Mouse (Mus musculus): ENCODE results near the gene Tmem204.
A peak's percentile ranks its signal among the peaks of the same experiment; 100 is the strongest.

The Tmem204 gene

DNA sequence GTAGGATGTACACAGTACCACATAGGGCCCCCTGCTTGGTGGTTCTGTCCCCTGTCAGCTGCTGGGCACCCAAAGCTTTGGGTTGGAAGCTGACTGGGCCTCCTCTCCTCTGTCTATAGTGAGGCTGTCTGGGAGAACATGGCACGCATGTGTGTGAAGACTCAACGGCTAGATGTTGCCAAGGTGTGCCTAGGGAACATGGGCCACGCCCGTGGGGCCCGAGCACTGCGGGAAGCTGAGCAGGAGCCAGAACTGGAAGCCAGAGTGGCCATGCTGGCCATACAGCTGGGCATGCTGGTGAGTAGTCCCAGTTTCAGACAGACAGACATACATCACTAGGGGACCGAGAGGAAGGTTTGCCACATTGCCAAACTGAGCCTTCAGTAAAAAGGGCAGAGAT lies 3.3 kb upstream of the Tmem204 start:
- DNase-seq (ENCODE audit: low read depth, low spot score): no peak

DNA sequence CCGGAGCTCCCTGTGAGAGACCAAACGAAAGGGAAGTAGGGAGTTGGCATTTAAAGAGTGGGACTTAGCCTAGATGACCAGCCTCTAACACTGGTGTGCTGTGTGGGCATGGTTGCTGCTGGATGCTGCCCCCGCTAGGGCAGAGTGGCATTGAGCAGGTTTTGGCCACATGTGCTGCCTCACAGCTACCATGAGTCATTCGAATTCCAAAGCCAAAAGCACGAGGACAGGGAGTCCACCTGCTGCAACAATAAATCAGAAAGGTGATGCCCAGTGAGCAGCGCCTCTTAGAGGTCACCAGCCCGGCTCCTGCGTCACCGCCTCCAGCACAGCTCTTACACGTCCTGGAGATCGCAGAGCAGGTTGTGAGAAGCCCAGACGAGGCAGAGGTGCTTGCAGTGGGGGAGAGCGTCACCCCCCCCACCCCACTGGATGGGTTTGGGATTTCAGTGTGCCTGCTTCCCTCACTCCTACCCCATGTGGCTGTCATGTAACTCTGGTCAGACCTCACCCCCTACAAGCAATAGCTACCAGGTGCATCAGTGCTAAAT lies 1.5 kb upstream of the Tmem204 start:
- DNase-seq (ENCODE audit: low read depth, low spot score): no peak

- no peak for DNase-seq (ENCODE audit: low read depth, low spot score)
Observed at GRCm38 (mm10) chr17:25082887-25083286, 504 bp downstream of the Tmem204 start.

- DNase-seq (ENCODE audit: low read depth, low spot score): peak; percentile 55
Observed at GRCm38 (mm10) chr17:25082081-25082847, 1.1 kb downstream of the Tmem204 start.

GRCm38 (mm10) chr17:25080960-25081381 lies 2.4 kb downstream of the Tmem204 start:
- no peak for DNase-seq (ENCODE audit: low read depth, low spot score)

GRCm38 (mm10) chr17:25080210-25080609 lies 3.2 kb downstream of the Tmem204 start:
- DNase-seq (ENCODE audit: low read depth, low spot score): no peak

GRCm38 (mm10) chr17:25077771-25078372 lies 5.5 kb downstream of the Tmem204 start:
- DNase-seq (ENCODE audit: low read depth, low spot score): no peak

- DNase-seq (ENCODE audit: low read depth, low spot score): no peak
Observed at GRCm38 (mm10) chr17:25076906-25077305, 6.5 kb downstream of the Tmem204 start.

DNA sequence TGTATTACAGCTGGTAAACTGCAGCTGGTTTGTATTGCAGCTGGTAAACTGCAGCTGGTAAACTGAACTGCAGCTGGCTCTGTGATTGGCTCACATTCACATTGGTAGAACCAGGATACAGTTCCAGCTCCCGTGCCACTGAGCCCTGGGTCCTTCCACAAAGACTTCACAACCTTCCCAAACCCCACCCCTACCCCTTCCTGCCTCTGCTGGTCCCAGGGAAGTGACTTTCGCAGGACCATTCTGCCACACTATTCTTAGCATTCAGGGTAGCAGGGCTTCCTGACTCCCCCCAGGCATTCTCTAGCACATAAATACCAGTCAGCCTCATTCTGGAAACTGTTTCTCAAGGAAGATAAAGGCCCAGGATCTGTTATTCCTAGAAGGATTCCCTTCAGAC lies 14.7 kb downstream of the Tmem204 start:
- DNase-seq (ENCODE audit: low read depth, low spot score): no peak

GRCm38 (mm10) chr17:25067442-25067851 lies 15.9 kb downstream of the Tmem204 start:
- no peak for DNase-seq (ENCODE audit: low read depth, low spot score)

DNA sequence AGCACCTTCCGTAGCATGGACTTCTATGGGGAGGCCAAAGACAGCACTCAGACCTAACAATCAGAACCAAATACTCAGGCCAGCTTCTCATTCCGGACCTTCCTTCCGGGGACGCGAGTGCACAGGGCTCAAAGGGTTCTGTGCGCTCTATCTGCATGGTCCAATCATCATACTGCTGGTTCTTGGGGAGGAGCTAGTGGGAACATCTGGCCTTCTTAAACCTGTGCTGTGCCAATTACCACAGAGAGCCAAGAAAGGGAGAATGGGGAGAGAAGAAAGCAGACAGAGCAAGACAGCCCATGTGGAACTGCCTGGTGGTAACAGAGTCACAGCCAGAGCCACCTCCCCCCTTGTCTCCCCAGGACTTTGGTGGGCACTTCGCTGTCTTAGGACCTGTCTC lies 16.8 kb downstream of the Tmem204 start:
- DNase-seq (ENCODE audit: low read depth, low spot score): no peak

DNA sequence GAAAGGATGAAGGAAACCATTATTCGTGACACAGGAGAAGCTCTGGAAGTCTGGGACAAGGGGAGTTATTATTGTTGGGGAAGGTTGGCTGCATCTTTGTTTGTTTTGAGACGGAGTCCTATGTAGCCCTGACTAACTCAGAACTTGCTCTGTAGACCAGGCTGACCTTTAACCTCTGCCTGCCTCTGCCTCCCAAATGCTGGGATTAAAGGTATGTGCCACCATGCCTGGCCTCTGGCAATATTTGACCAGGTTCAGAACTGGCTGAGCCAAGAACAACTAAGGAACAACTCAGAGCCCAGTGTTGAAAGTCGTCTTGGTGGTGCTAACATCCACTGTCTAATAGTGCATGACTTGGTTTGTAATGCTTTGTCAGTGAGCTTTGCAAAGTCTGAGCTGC lies 18.2 kb downstream of the Tmem204 start:
- DNase-seq (ENCODE audit: low read depth, low spot score): no peak

- DNase-seq (ENCODE audit: low read depth, low spot score): no peak
Observed at GRCm38 (mm10) chr17:25064351-25064750, 19.0 kb downstream of the Tmem204 start.

GRCm38 (mm10) chr17:25063872-25064271 lies 19.5 kb downstream of the Tmem204 start:
- no peak for DNase-seq (ENCODE audit: low read depth, low spot score)

DNA sequence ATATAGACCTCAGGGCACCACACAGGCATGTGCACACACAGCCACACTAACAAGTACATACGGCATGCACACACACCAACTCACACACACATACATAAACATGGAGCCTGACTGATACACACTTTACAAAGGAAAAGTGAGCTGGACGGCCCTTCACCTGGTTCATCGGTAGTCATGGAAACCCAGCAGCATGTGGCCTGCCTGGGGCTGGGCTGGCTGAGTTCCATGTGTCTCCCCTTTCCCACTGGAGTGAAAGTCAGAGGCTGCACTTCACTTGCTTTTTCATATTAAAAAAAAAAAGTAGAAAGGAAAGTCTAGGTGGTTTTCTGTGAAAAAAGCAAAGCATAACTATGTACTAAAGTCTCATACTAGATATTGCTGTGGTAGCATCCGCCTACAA lies 20.1 kb downstream of the Tmem204 start:
- no peak for DNase-seq (ENCODE audit: low read depth, low spot score)

DNA sequence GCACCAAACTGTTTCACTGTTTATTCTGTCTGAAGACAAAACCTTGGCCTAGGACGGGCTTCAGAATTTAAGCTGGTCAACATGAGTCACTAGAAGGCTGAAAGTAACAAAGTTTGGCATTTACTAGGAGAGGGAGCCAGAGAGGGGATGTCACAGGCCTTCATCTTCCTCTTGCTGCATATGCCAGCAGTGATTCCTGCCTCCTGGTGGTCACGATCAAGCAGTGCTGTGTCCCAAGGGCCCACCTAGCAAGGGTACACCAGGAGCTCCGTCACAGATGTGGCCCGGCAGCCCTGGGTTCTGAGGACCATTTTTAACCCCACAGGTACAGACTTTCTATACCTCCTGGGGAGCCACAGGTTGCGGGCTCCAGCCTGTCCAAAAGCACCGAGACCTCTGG lies 26.4 kb downstream of the Tmem204 start:
- DNase-seq (ENCODE audit: low read depth, low spot score): no peak

DNA sequence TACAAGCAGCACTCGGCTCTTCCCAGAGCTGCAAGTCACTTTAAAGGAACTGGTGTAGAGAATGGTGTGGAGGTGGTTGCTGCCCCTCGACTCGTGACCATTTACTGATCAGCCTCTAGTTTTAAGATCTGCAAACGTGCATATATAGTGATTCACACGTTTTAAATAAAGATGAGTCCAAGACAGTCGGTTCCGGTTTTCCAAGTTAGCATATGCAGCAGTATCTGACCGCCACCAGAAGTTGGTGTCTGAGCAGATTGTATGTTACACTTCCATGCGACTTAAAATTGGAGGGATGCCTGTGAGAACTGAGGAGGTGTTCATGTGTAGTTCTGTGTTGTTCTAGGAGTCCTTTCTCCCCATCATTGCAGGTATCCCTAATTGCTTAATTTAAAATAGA lies 30.1 kb downstream of the Tmem204 start:
- peak; percentile 47 for DNase-seq (ENCODE audit: low read depth, low spot score)

DNA sequence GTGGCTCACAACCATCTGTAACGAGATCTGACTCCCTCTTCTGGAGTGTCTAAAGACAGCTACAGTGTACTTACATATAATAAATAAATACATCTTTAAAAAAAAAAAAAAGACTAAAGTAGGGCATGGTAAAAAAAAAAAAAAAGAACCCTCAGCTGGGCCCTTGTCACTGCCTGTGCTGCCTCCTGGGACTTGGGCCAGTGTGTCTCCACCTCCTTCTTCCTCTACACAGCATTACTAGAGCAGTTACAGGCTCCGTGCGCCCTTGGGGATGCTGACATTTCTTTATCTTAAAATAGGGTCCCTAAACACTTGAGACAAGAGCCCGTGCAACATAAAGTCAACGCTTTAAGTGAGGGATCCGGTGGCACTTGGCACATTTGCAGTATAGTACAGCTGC lies 36.2 kb downstream of the Tmem204 start:
- DNase-seq (ENCODE audit: low read depth, low spot score): peak; percentile 22

DNA sequence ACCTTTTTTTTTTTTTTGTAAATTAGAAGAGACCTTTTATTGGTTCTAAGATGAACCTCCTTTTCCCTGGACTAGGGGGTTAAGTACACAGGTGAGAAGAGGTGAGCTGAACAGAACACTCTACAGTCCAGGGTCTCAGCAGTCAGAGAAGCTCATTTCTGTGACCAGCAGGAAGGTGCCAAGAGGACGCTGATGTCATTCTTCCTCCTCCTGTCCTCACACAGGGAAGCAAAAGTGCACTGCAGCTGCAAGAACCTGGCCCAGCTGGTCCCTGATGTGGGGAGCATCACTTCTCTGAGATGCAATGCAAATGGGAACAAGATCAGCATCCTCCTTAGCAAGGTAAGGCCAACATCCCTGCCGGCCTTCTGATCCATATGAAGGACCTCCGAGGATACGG lies 38.1 kb downstream of the Tmem204 start:
- DNase-seq (ENCODE audit: low read depth, low spot score): no peak

- no peak for DNase-seq (ENCODE audit: low read depth, low spot score)
Observed at GRCm38 (mm10) chr17:25044879-25045278, 38.5 kb downstream of the Tmem204 start.

DNA sequence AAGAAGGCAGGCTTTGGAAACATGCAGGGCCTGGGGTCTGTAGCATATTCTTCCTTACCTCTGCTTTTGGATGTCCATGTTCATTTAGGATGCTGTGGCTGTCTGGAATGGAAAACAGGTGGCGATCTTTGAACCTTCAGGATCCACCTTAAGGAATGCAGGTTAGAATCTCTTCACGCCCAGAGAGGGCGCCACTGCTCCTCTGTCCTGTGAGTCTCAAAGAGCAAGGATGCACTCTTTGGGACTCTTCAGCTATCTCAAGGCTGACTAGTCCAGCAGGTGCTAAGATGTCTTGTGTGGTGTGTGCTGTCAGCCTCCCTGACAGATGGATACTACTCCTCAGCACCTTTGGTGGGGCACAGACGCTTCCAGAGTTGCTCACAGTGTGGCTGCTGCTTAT lies 47.2 kb downstream of the Tmem204 start:
- no peak for DNase-seq (ENCODE audit: low read depth, low spot score)

DNA sequence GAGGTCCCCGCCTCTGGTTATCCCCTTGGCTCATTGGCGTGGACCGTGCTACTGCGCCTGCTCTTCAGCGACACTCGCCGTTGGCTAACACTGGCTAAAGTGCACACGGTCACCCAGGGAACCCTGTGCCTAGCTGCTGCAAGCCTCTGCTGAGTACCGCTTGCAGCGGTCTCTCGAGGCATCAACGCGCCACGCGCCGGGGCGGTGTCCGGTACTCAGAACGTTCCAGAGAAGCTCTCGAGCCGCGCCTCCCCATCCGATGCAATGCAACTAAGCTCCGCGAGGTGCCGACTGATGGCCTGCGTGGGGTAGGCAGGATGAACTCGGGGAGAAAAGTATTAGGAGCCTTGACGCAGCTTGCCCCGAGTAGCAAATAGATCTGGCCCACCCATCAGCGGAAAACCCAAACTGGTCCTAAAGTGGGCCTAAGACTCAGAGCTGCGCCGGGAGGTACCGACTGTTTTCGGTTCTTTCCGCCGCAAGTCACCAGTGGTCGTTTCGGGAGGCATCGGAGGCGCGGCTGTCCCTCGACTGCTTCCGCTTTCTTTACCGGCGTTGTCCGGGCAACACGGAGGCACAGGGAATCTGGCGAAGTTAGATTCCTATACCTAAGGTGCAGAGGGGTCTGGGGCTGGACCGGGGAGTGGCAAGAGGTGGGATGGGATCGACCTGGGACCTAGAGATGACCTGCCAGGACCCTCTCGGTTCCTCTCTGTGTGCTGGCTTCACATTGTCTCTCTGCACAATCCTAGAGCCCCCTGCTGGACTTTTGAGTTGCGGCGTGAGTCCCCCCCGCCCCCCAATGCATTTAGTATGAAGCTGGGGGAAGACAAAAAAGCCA lies 66.9 kb downstream of the Tmem204 start:
- no peak for DNase-seq (ENCODE audit: low read depth, low spot score)
